In the genomic region with DNA sequence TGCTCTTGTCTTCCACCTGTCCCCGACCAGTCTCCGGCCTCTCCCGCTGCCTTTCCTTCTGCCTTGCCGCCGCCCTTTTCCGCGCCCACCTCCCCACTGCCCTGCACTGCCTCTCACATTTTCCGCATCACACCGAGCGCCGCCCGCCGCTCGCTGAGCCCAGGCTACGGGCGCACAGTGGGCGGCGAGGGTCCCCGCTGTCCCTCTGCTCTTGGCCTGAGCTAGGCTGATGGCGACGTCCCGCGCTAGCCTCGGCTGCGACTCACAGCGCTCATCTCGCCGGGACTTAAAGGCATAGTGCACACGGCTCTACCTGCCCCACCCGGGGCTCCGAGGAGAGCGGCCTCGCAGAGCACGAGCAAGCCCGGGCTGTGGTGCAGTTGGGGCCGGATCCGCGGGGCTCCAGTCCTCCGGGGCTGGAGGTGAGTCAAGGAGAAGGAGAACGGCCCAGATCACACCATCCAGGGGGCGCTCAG, we compare ENCODE assay signal across 8 mouse cellular contexts. TPM values are rescaled to one million over a fixed set of nuclear protein-coding genes. Genes with fewer than 3 reads are reported as not detected.
DNase-seq lines count a peak whose midpoint lies in the region; ATAC-seq lines count a peak whose summit lies in the region.

No protein-coding gene starts in this region.

- DNase-seq in kidney, adult 8-10 months, result no peak
- DNase-seq in brain, adult 2 months (ENCODE audit: low read depth, low spot score), result peak; percentile 75
- DNase-seq in left cerebral cortex, postnatal 25 days (ENCODE audit: low spot score in 2 of 2), result peak; percentile 54 to 59
- peak; percentile 66 for DNase-seq in retina, postnatal 1 day
- DNase-seq in ovary, postnatal 36 days (ENCODE audit: low spot score), result no peak
- no peak for DNase-seq in adrenal gland, adult 8-10 months

- no peaks in the 10 kb centered on the region for H3K36me3 ChIP-seq in kidney, embryonic 14.5 days (ENCODE audit: control insufficient read depth, insufficient read depth, low read length)
- no peaks in the 10 kb centered on the region for H3K36me3 ChIP-seq in embryonic facial prominence, embryonic 13.5 days

- under 1% methylated on average over 41 of the region's 41 CpGs for WGBS in kidney, embryonic 14.5 days
- under 1% methylated on average over 41 of the region's 41 CpGs for WGBS in embryonic facial prominence, embryonic 13.5 days

- peaks cover 49% of the 10 kb centered on the region for H3K27me3 ChIP-seq in kidney, embryonic 14.5 days (ENCODE audit: control insufficient read depth, insufficient read depth, low read length)
- H3K27me3 ChIP-seq in embryonic facial prominence, embryonic 13.5 days, result peaks cover 81% of the 10 kb centered on the region

- ATAC-seq in kidney, embryonic 14.5 days (ENCODE audit: low FRiP score, low TSS enrichment), result no peak
- no peak for ATAC-seq in embryonic facial prominence, embryonic 13.5 days (ENCODE audit: insufficient number of reproducible peaks, insufficient read depth, low FRiP score, low TSS enrichment, low read depth)

- H3K9me3 ChIP-seq in kidney, embryonic 14.5 days (ENCODE audit: control insufficient read depth, low read length), result no peaks in the 10 kb centered on the region
- H3K9me3 ChIP-seq in embryonic facial prominence, embryonic 13.5 days, result no peaks in the 10 kb centered on the region

- H3K4me3 ChIP-seq in kidney, embryonic 14.5 days (ENCODE audit: low read length), result peak overlapping the region; percentile 52
- H3K4me3 ChIP-seq in embryonic facial prominence, embryonic 13.5 days, result peak overlapping the region; percentile 57

- peak overlapping the region; percentile 98 for H3K4me2 ChIP-seq in kidney, embryonic 14.5 days (replicated peaks; ENCODE audit: low read depth, low read length)
- H3K4me2 ChIP-seq in embryonic facial prominence, embryonic 13.5 days, result peak overlapping the region; percentile 98

- H3K9ac ChIP-seq in kidney, embryonic 14.5 days (ENCODE audit: low read depth, low read length), result peak overlapping the region; percentile 47; the same call in 1 of the 2 replicates
- peak overlapping the region; percentile 64; the same call in 1 of the 2 replicates for H3K9ac ChIP-seq in embryonic facial prominence, embryonic 13.5 days

- H3K27ac ChIP-seq in kidney, embryonic 14.5 days (ENCODE audit: low read depth, low read length), result no peak overlapping the region
- no peak overlapping the region for H3K27ac ChIP-seq in embryonic facial prominence, embryonic 13.5 days

- intact Hi-C loops in left cerebral cortex, postnatal 25 days (cut with DNase I), result loop anchor here (1.0 to 10.0 kb wide), 2 partner anchors 110 to 532 kb away; no protein-coding TSS in a partner anchor

- peaks cover 9% of the 10 kb centered on the region; the same call in 1 of the 2 replicates for H3K4me1 ChIP-seq in kidney, embryonic 14.5 days (ENCODE audit: control insufficient read depth, insufficient read depth, low read length)
- peaks cover 16% of the 10 kb centered on the region for H3K4me1 ChIP-seq in embryonic facial prominence, embryonic 13.5 days

RNA-seq across cellular contexts. Expression of a gene that starts 0.4 kb away (rescaled TPM):
- 4.3 and 4.6 TPM in 2 replicates for polyA plus RNA-seq in kidney, embryonic 14.5 days (2014; fragmentation: Nextera tagmentation; extraction: Ambion mirVana)
- 4.6 and 4.9 TPM in 2 replicates for polyA plus RNA-seq in embryonic facial prominence, embryonic 13.5 days (2015; fragmentation: Nextera tagmentation; extraction: Ambion mirVana)
- total RNA-seq in left cerebral cortex, postnatal 25 days (2021), result 100 to 1,000 TPM; 486 to 559 TPM
- total RNA-seq in adrenal gland, adult 8-10 months (2022), result 1 to 10 TPM; 1.2 to 2.3 (median 1.8) TPM

Comparison
In these comparisons a context has a peak if more than half of its experiments do, and no peak if none do; other contexts are left out.
1. DNase-seq: peak in brain, adult 2 months (single experiment), left cerebral cortex, postnatal 25 days (2 of 2) and retina, postnatal 1 day (single experiment); none in kidney, adult 8-10 months (0 of 2), ovary, postnatal 36 days (single experiment) and adrenal gland, adult 8-10 months (single experiment).
2. RNA of a gene that starts 0.4 kb away (total RNA-seq): 486 to 559 TPM in left cerebral cortex, postnatal 25 days; 1.2 to 2.3 TPM in adrenal gland, adult 8-10 months; every median in the first group is over 100 times any median in the second.